Mouse (Mus musculus): Measurements from ENCODE around the gene Rnf144b.

DNA sequence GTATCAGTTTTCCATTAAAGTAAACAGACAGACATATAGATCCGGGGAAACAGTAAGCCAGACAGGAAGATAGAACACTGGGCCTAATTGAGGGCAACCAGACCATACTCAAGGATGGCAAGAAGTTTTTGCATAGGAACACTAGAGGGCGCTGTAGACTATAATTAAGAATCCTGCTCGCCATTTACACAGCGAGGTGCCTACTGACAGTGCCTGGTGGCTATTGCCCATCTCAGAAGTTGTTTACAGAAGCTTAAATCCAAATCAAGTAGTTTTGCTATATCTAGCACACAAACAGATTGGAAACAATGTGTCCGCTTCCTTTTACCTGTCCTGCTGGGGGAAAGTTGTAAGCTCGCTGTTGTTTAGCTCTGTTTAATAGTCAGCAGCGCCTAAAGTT is 29.9 kb downstream of the Rnf144b start:
- TF ChIP-seq CTCF (IDR thresholded peaks at IDR 0.05; ENCODE audit: borderline replicate concordance, control insufficient read depth, extremely low read depth, insufficient read depth, low read length, poor library complexity) (no peak), POLR2A (IDR thresholded peaks at IDR 0.05; ENCODE audit: control insufficient read depth, extremely low read depth, insufficient read depth, low read length, poor library complexity) (no peak)

Measured in thymus, adult 2 months (tissue).